Mouse (Mus musculus) embryonic fibroblast, embryonic 13.5 days (primary cell): ENCODE results near the gene Ppil2. TPM values are rescaled to one million over a fixed set of nuclear protein-coding genes. Genes with fewer than 3 reads are reported as not detected.

Source experiments
- H3K27ac ChIP-seq: 2 replicates; pipeline ENCODE4 v1.5.1; 2012; ENCODE audit warnings: low read length, control low read depth, inconsistent platforms; ENCODE audit not compliant: insufficient read depth
- H3K4me1 ChIP-seq: 2 replicates; pipeline ENCODE4 v1.6.1; 2011; ENCODE audit warnings: low read length; ENCODE audit not compliant: control insufficient read depth, insufficient read depth
- H3K4me3 ChIP-seq: 2 replicates; pipeline ENCODE4 v1.5.1; 2011; ENCODE audit warnings: mild to moderate bottlenecking, control low read depth, low read length; ENCODE audit not compliant: insufficient read depth
- CTCF ChIP-seq: IDR thresholded peaks from 2 replicates; pipeline ENCODE4 v1.5.1; 2011; ENCODE audit warnings: mild to moderate bottlenecking, control low read depth, low read length, moderate library complexity, borderline replicate concordance; ENCODE audit not compliant: insufficient read depth
- POLR2A ChIP-seq: IDR thresholded peaks from 2 replicates; pipeline ENCODE4 v1.6.1; 2011; ENCODE audit warnings: low read depth, mild to moderate bottlenecking, control low read depth, low read length, moderate library complexity
- polyA plus RNA-seq: library from polyadenylated mRNA; stranded (reverse); fragments of >200 nt; gene quantifications from 2 replicates; pipeline ENCODE4 v1.2.4, GENCODE M21; 2011; ENCODE audit warnings: low read depth; ENCODE audit not compliant: missing spikeins, insufficient read length

Gene Ppil2
- polyA plus RNA-seq, 1 experiment, result 97.5 TPM

GRCm38 (mm10) chr16:17040716-17041115 lies 70.3 kb downstream of the Ppil2 start:
- TF ChIP-seq POLR2A (no peak), CTCF (no peak)
- H3K27ac ChIP-seq, result no peak overlapping the region
- no peak overlapping the region for H3K4me3 ChIP-seq
- H3K4me1 ChIP-seq, result no peaks in the 10 kb centered on the region

Other genes starting within 250 kb of the Ppil2 start
- not detected in 2 replicates for gene Igll1, start 247.3 kb downstream of the Ppil2 start, polyA plus RNA-seq
- 73.9 and 79.2 TPM in 2 replicates for gene Top3b, start 240.5 kb downstream of the Ppil2 start, polyA plus RNA-seq
- 3.8 TPM in 1 of 2 replicates, not detected in the other for gene Vpreb1, start 240.4 kb downstream of the Ppil2 start, polyA plus RNA-seq
- gene Ppm1f, start 214.8 kb downstream of the Ppil2 start, polyA plus RNA-seq, result 25.5 and 28.0 TPM in 2 replicates
- gene Mapk1, start 127.9 kb downstream of the Ppil2 start, polyA plus RNA-seq, result 230 and 254 TPM in 2 replicates
- gene Ypel1, start 41.6 kb downstream of the Ppil2 start, polyA plus RNA-seq, result 1.0 and 2.2 TPM in 2 replicates
- 5.4 and 6.3 TPM in 2 replicates for gene 2610318N02Rik, start 13.9 kb upstream of the Ppil2 start, polyA plus RNA-seq
- gene Sdf2l1, start 21.1 kb upstream of the Ppil2 start, polyA plus RNA-seq, result 17.0 and 23.2 TPM in 2 replicates
- 5.9 and 9.5 TPM in 2 replicates for gene Ydjc, start 33.4 kb upstream of the Ppil2 start, polyA plus RNA-seq
- gene Ccdc116, start 36.0 kb upstream of the Ppil2 start, polyA plus RNA-seq, result 0.97 and 1.6 TPM in 2 replicates
- 163 and 173 TPM in 2 replicates for gene Ube2l3, start 91.4 kb upstream of the Ppil2 start, polyA plus RNA-seq
- gene Rimbp3, start 97.3 kb upstream of the Ppil2 start, polyA plus RNA-seq, result not detected in 2 replicates
- 1.5 and 2.8 TPM in 2 replicates for gene Hic2, start 122.3 kb upstream of the Ppil2 start, polyA plus RNA-seq
- gene Tmem191c, start 164.8 kb upstream of the Ppil2 start, polyA plus RNA-seq, result 1.5 and 4.5 TPM in 2 replicates
- gene Serpind1, start 220.1 kb upstream of the Ppil2 start, polyA plus RNA-seq, result not detected in 2 replicates